Mouse (Mus musculus): ENCODE measurements around the gene Cyp26c1.

- TF ChIP-seq CTCF (IDR thresholded peaks at IDR 0.05; ENCODE audit: low read depth) (no peak), EP300 (IDR thresholded peaks at IDR 0.05; ENCODE audit: low read depth) (no peak)
These were observed 14.3 kb downstream of the Cyp26c1 start for GRCm38 (mm10) chr19:37699711-37700110.

Measured in liver, postnatal 0 days (tissue).